Mouse (Mus musculus) macrophage (primary cell): ENCODE measurements around the gene Rpf2. TPM values are rescaled to one million over a fixed set of nuclear protein-coding genes. Genes with fewer than 3 reads are reported as not detected.

Experiments used
- H3K27ac ChIP-seq: fragments of 350-480 bp; formaldehyde crosslinking; 2 replicates; pipeline ENCODE4 v1.9.0; 2021
- H3K36me3 ChIP-seq: fragments of 350-480 bp; formaldehyde crosslinking; 2 replicates; pipeline ENCODE4 v1.9.0; 2021; ENCODE audit errors: inconsistent target
- H3K4me3 ChIP-seq: fragments of 350-480 bp; formaldehyde crosslinking; 2 replicates; pipeline ENCODE4 v1.9.0; 2021; ENCODE audit errors: inconsistent target
- H3K79me2 ChIP-seq: fragments of 350-480 bp; formaldehyde crosslinking; 2 replicates; pipeline ENCODE4 v1.9.0; 2021; ENCODE audit errors: inconsistent target
- WGBS: methylation state at CpG from one replicate; pipeline ENCODE4 v1.1.7; 2026; ENCODE audit warnings: inconsistent platforms; ENCODE audit not compliant: missing documents; 5-methylcytosine and 5-hydroxymethylcytosine counted together
- polyA plus RNA-seq: library from polyadenylated mRNA; stranded (reverse); fragments of 250-400 nt; gene quantifications from 3 replicates; pipeline ENCODE4 v1.2.4, GENCODE M21; 2018; ENCODE audit warnings: inconsistent platforms

The Rpf2 gene
- polyA plus RNA-seq, 1 experiment from 2014 or later: 56.1 TPM

DNA sequence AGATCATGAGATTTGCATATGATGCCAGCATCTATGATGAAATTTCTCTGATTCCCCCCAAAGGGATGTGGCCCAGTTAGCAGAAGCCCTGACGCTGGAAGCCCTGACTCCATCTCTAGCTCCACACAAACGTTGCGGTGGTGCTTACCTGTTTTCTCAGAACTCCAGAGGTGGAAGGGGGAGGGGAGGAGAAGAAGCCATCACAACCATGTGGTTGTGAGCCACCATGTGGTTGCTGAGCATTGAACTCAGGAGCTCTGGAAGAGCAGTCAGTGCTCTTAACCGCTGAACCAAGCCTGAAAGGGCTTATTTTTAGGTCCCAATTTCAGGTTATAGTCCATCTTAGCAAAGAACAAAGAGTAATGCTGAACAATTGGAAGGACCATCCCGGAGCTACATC, 13.5 kb upstream of the Rpf2 start:
- WGBS: 77% methylated on average over 5 of the region's 5 CpGs
- Histone ChIP-seq H3K36me3 (no peaks in the 10 kb centered on the region), H3K27ac (no peak overlapping the region), H3K79me2 (no peaks in the 10 kb centered on the region), H3K4me3 (no peak overlapping the region)

DNA sequence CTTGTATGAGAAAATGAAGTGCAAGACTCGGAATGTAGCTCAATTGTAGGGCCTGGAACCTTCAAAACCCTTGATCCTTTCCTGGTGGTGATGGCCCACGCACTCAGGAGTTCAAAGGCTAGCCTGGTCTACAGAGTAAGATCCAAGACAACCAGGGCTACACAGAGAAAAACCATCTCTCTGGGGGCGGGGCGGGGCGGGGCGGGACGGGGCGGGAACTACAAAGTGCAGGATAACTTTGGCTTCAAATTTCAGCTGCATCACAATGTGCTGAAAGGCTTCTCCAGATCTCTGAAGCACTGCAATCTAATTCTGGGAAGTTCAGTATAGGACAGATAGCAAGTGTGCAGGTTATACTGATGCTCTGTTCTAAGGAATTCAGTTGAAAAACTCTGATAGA, 12.7 kb upstream of the Rpf2 start:
- Histone ChIP-seq H3K27ac (peak overlapping the region; percentile 29; the same call in 1 of the 2 replicates), H3K79me2 (no peaks in the 10 kb centered on the region), H3K36me3 (no peaks in the 10 kb centered on the region), H3K4me3 (no peak overlapping the region)
- WGBS: 54% methylated on average over 6 of the region's 8 CpGs

DNA sequence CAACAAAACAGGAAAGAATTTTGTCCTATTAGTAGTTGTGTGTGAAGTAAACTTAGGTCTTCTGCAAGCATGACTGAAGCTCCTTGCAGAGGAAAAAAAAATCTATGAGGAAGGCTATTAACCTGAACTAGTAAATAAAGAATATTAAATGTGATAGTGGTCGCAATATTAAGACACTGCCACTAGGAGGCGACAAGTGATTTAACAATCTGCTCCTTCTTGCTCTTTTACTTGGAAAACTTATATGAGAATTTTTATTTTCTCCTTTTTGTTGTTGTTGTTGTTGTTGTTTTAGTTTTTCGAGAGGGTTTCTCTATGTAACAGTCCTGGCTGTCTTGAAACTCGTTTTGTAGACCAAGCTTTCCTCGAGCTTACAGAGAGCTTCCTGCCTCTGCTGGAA, 12.1 kb upstream of the Rpf2 start:
- Histone ChIP-seq H3K27ac (peak overlapping the region; percentile 29), H3K4me3 (no peak overlapping the region; the same call in 1 of the 2 replicates), H3K79me2 (no peaks in the 10 kb centered on the region), H3K36me3 (no peaks in the 10 kb centered on the region)
- 0% methylated on average over 4 of the region's 5 CpGs for WGBS

GRCm38 (mm10) chr10:40258401-40258966, 11.6 kb upstream of the Rpf2 start:
- H3K79me2 ChIP-seq: no peaks in the 10 kb centered on the region
- peak overlapping the region; percentile 78 for H3K27ac ChIP-seq
- H3K4me3 ChIP-seq: no peak overlapping the region; the same call in 1 of the 2 replicates
- peaks cover 2% of the 10 kb centered on the region; the same call in 1 of the 2 replicates for H3K36me3 ChIP-seq
- 1% methylated on average over 12 of the region's 12 CpGs for WGBS

- peaks cover 10% of the 10 kb centered on the region; the same call in 1 of the 2 replicates for H3K36me3 ChIP-seq
- H3K4me3 ChIP-seq: peak within 1 kb of the TSS; percentile 77
- WGBS: under 1% methylated on average over 43 of the region's 43 CpGs
- no peaks in the 10 kb centered on the region for H3K79me2 ChIP-seq
- peak within 1 kb of the TSS; percentile 78 for H3K27ac ChIP-seq
Observed at GRCm38 (mm10) chr10:40257414-40258255, 10.8 kb upstream of the Rpf2 start, which contains the start of gene Gtf3c6. Gtf3c6 (minus strand) TSS chr10:40258108.

DNA sequence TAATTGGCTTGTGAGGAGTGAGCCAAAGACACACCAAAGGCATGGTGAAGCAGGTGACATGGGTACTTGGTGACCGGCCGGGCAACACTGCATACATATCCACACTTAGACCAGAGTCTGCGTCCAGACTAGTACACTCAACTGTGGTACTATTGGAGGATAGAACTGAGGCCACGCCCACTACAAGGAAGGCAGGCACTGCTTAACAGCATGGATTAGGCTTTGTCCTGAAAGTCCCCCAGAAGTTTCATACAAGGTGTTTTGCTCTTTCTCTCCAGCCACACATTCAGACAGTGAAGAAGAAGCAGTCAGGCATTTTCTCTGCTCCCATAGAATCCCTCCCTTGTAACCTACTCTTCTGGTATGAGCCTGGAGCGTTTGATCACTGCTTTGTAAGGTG, 9.9 kb upstream of the Rpf2 start:
- H3K4me3 ChIP-seq: peak overlapping the region; percentile 77
- H3K79me2 ChIP-seq: no peaks in the 10 kb centered on the region
- H3K36me3 ChIP-seq: peaks cover 18% of the 10 kb centered on the region; the same call in 1 of the 2 replicates
- H3K27ac ChIP-seq: peak overlapping the region; percentile 78
- 0% methylated on average over 5 of the region's 5 CpGs for WGBS

- H3K79me2 ChIP-seq: peaks cover 8% of the 10 kb centered on the region
- WGBS: 88% methylated on average over 6 of the region's 6 CpGs
- no peak overlapping the region for H3K27ac ChIP-seq
- no peak overlapping the region for H3K4me3 ChIP-seq
- H3K36me3 ChIP-seq: peaks cover 45% of the 10 kb centered on the region
Observed at GRCm38 (mm10) chr10:40250969-40251368, 4.1 kb upstream of the Rpf2 start.

DNA sequence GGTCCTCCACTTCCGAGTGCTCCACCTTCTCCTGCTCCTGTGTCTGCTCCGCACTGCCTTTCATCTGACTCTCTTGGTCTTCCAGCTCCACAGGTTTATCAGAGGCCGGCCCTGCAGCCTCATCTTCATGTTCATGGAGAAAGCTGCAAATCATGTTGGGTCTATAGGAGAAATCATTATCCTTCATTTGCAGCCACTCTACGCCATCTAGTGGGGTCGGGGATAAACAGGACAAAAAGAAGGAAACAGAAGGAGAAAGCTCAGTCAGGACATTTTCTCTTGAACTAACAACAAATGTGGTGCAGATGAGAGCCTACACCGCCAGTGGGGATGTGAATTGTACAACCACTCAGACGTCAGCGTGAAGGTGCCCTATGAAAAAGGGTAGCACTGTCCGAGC, 2.8 kb upstream of the Rpf2 start:
- no peak overlapping the region for H3K4me3 ChIP-seq
- peaks cover 19% of the 10 kb centered on the region for H3K79me2 ChIP-seq
- H3K36me3 ChIP-seq: peaks cover 45% of the 10 kb centered on the region
- WGBS: 84% methylated on average over 9 of the region's 9 CpGs
- H3K27ac ChIP-seq: no peak overlapping the region

- peaks cover 40% of the 10 kb centered on the region for H3K36me3 ChIP-seq
- peak overlapping the region; percentile 53 for H3K4me3 ChIP-seq
- H3K79me2 ChIP-seq: peaks cover 38% of the 10 kb centered on the region
- H3K27ac ChIP-seq: peak overlapping the region; percentile 30
- 32% methylated on average over 11 of the region's 11 CpGs for whole genome bisulfite sequencing
Observed at GRCm38 (mm10) chr10:40247166-40247716, 405 bp upstream of the Rpf2 start.

DNA sequence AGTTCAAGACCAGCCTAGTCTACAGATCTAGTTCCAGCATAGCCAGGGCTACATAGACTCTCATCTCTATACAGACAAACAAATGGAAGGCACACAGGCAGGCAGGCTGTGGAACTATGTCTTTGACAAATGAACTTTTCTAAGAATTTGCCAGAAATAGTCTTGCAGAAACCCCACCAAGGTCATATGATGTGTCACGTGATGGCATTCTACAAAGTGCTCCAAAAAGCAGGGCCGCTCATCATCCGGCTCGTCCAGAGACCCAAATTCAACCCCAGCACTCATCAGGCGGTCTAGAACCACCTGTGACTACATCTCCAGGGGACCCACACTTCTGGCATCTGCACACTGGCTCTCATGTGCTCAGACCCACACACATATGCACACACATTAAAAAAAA, 9.0 kb downstream of the Rpf2 start:
- 81% methylated on average over 5 of the region's 5 CpGs for WGBS
- H3K79me2 ChIP-seq: peaks cover 17% of the 10 kb centered on the region
- H3K36me3 ChIP-seq: peaks cover 16% of the 10 kb centered on the region; the same call in 1 of the 2 replicates
- H3K4me3 ChIP-seq: no peak overlapping the region
- no peak overlapping the region for H3K27ac ChIP-seq

GRCm38 (mm10) chr10:40233241-40233640, 13.6 kb downstream of the Rpf2 start:
- H3K27ac ChIP-seq: no peak overlapping the region
- no peak overlapping the region for H3K4me3 ChIP-seq
- no peaks in the 10 kb centered on the region; the same call in 1 of the 2 replicates for H3K79me2 ChIP-seq
- WGBS: 100% methylated on average over 3 of the region's 3 CpGs
- peaks cover 5% of the 10 kb centered on the region; the same call in 1 of the 2 replicates for H3K36me3 ChIP-seq

DNA sequence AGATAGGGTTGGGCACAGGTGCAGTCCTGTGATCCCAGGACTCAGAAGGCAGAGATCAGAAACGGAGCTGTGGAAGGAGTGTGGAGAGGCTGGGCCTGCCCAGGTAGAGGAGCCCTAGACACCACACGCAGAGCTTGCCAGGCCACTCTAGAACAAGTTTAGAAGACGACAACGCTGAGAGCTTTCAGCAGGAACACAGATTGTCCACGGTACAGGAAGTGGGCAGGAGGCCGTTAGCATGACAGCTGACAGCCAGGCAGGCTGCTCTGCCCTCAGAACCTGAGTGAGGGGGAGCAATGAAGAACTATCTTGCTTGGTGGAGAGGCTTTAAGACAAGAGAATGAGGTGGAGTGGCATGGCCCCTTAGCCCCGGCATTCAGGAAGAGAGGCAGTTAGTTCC, 14.4 kb downstream of the Rpf2 start:
- no peaks in the 10 kb centered on the region; the same call in 1 of the 2 replicates for H3K79me2 ChIP-seq
- no peak overlapping the region for H3K4me3 ChIP-seq
- peaks cover 7% of the 10 kb centered on the region for H3K36me3 ChIP-seq
- 8% methylated on average over 7 of the region's 7 CpGs for WGBS
- no peak overlapping the region for H3K27ac ChIP-seq

DNA sequence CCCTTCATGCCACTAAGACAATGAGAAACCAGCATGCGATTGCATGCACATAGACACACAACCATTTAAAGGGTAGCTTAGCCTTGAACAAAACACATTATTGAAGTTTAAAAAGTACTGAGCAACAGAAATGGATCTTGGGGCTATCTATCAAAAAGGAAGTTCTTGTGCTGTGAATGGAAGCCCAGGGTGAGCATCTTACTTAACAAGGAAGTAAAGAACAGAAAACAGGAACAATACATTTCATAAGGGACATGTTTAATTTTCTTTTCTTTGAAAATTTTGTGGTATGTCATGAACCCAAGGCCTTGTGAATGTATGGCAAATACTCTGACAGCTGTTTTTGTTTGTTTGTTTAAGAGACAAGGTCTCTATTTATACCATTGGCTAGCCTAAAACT, 17.1 kb downstream of the Rpf2 start:
- peak overlapping the region; percentile 74 for H3K27ac ChIP-seq
- H3K4me3 ChIP-seq: no peak overlapping the region
- H3K36me3 ChIP-seq: peaks cover 25% of the 10 kb centered on the region
- 88% methylated on average over 1 of the region's 1 CpGs for WGBS
- H3K79me2 ChIP-seq: no peaks in the 10 kb centered on the region

GRCm38 (mm10) chr10:40227660-40228303, 19.1 kb downstream of the Rpf2 start:
- H3K79me2 ChIP-seq: no peaks in the 10 kb centered on the region
- no peak overlapping the region for H3K27ac ChIP-seq
- H3K4me3 ChIP-seq: no peak overlapping the region
- peaks cover 36% of the 10 kb centered on the region for H3K36me3 ChIP-seq
- 96% methylated on average over 4 of the region's 4 CpGs for WGBS
